In genomic region chr8:87702790-87703311, GRCm38 (mm10) we compare ENCODE assay signal across 10 mouse cellular contexts.
A peak's percentile ranks its signal among the peaks of the same experiment; 100 is the strongest.
DNase-seq lines count a peak whose midpoint lies in the region.
"Had no signal": no experiment of that assay in that cellular context is flagged by ENCODE, and none has a peak within 500 bp of the region (broad histone marks: within the 10 kb centered on the region; RNA-seq: fewer than 3 reads in every experiment).

No protein-coding gene starts in this region.

- H3K36me3 ChIP-seq in hindbrain, embryonic 10.5 days: 0 out of 2 replicates have a peak, but pooled peaks cover 7% of the 10 kb centered on the region
- H3K36me3 ChIP-seq: heart, embryonic 13.5 days had no signal

- peak; percentile 20 for DNase-seq in lung, postnatal 10 days
- no peak for DNase-seq in lung, postnatal 14 days
- DNase-seq in cerebellum, adult 9-11 months: peak; percentile 77
- no peak for DNase-seq in hindbrain, embryonic 10.5 days (ENCODE audit: low spot score)
- DNase-seq in ovary, postnatal 14 days (ENCODE audit: low spot score): peak; percentile 23
- DNase-seq in kidney, adult 18-20 months: no peak
- no peak for DNase-seq in kidney, postnatal 4 days
- DNase-seq in natural killer cell, adult 2 months (ENCODE audit: low spot score in 2 of 2): no peak

- H3K4me3 ChIP-seq in hindbrain, embryonic 10.5 days: no peak overlapping the region
- H3K4me3 ChIP-seq: heart, embryonic 13.5 days had no signal

- H3K27ac ChIP-seq in hindbrain, embryonic 10.5 days: peak overlapping the region; percentile 82
- H3K27ac ChIP-seq: heart, embryonic 13.5 days; macrophage had no signal

- H3K27me3 ChIP-seq in hindbrain, embryonic 10.5 days (ENCODE audit: insufficient read depth, poor library complexity, severe bottlenecking): no peaks in the 10 kb centered on the region

- H3K9me3 ChIP-seq in hindbrain, embryonic 10.5 days: no peaks in the 10 kb centered on the region
- H3K9me3 ChIP-seq: heart, embryonic 13.5 days had no signal

- peaks cover 63% of the 10 kb centered on the region for H3K4me1 ChIP-seq in hindbrain, embryonic 10.5 days (replicated peaks)

- WGBS in hindbrain, embryonic 10.5 days: 42% methylated on average over 10 of the region's 10 CpGs

Comparison
In these comparisons a context has a peak if more than half of its experiments do, and no peak if none do; other contexts are left out.
1. DNase-seq: peak in lung, postnatal 10 days (single experiment), cerebellum, adult 9-11 months (single experiment) and ovary, postnatal 14 days (single experiment); none in lung, postnatal 14 days (single experiment), hindbrain, embryonic 10.5 days (single experiment), kidney, adult 18-20 months (single experiment), kidney, postnatal 4 days (0 of 2) and natural killer cell, adult 2 months (0 of 2).